Mouse (Mus musculus) embryonic fibroblast, embryonic 13.5 days (primary cell): Measurements from ENCODE around the gene Zfp558.

Source experiments
- CTCF ChIP-seq: IDR thresholded peaks from 2 replicates; pipeline ENCODE4 v1.5.1; 2011; ENCODE audit warnings: mild to moderate bottlenecking, control low read depth, low read length, moderate library complexity, borderline replicate concordance; ENCODE audit not compliant: insufficient read depth
- POLR2A ChIP-seq: IDR thresholded peaks from 2 replicates; pipeline ENCODE4 v1.6.1; 2011; ENCODE audit warnings: low read depth, mild to moderate bottlenecking, control low read depth, low read length, moderate library complexity

DNA sequence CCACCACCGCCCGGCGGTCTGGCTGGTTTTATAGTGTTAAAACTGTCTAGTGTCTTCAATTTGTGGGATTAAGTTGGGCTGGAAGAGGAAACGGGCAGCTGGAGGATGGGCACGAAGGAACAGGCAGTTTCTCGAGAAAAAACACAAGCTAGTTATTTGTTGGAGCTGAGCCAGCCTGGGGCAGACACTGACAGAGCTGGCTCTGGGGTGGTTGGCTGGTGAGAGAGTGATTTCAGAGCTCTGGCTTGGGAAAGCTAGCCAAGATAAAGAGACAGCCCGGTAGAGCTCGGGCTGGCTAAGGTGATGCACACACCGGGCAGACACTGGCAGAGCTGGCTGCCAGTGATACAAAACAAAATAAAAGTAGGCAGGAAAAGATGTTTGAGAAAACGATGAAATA, 46.4 kb downstream of the Zfp558 start:
- TF ChIP-seq CTCF (no peak), POLR2A (no peak)
